Mouse (Mus musculus) midbrain, embryonic 13.5 days (tissue): ENCODE results near the gene Flt3l. TPM values are rescaled to one million over a fixed set of nuclear protein-coding genes. Genes with fewer than 3 reads are reported as not detected.
"Not testable (repeated sequence)": the region's sequence is repeated elsewhere in the genome, so short reads cannot be mapped to it uniquely, and the experiment has no call there.

Experiments used
- ATAC-seq: fragments of 200-750 bp; cut with Nextera tagmentation; 2 replicates; pipeline ENCODE4 v1.8.0; 2017; ENCODE audit warnings: mild to moderate bottlenecking, moderate TSS enrichment, moderate library complexity
- H3K27ac ChIP-seq: fragments of 300-500 bp; sonication (generic); 2 replicates; pipeline ENCODE4 v1.5.1; 2015; ENCODE audit warnings: inconsistent platforms, mild to moderate bottlenecking, moderate library complexity
- H3K27me3 ChIP-seq: fragments of 300-500 bp; sonication (generic); 2 replicates; pipeline ENCODE4 v1.6.1; 2015; ENCODE audit warnings: mild to moderate bottlenecking, inconsistent platforms
- H3K36me3 ChIP-seq: fragments of 300-500 bp; sonication (generic); 2 replicates; pipeline ENCODE4 v1.6.1; 2015; ENCODE audit warnings: mild to moderate bottlenecking, inconsistent platforms
- H3K4me1 ChIP-seq: fragments of 300-500 bp; sonication (generic); replicated peaks from 2 replicates; pipeline ENCODE4 v1.6.1; 2015; ENCODE audit warnings: inconsistent platforms
- H3K4me2 ChIP-seq: fragments of 300-500 bp; sonication (generic); replicated peaks from 2 replicates; pipeline ENCODE4 v1.6.1; 2015; ENCODE audit warnings: moderate library complexity, mild to moderate bottlenecking, inconsistent platforms
- H3K4me3 ChIP-seq: fragments of 300-500 bp; sonication (generic); replicated peaks from 2 replicates; pipeline ENCODE4 v1.5.1; 2015; ENCODE audit warnings: mild to moderate bottlenecking, inconsistent platforms
- H3K9ac ChIP-seq: fragments of 300-500 bp; sonication (generic); replicated peaks from 2 replicates; pipeline ENCODE4 v1.6.1; 2015; ENCODE audit warnings: mild to moderate bottlenecking, inconsistent platforms
- H3K9me3 ChIP-seq: fragments of 300-500 bp; sonication (generic); 2 replicates; pipeline ENCODE4 v1.6.1; 2016; ENCODE audit warnings: mild to moderate bottlenecking, inconsistent platforms
- whole genome bisulfite sequencing: fragments of 180-500 bp; shearing (Covaris S2); methylation state at CpG from one replicate; pipeline ENCODE4 v1.1.7; 2015; 5-methylcytosine and 5-hydroxymethylcytosine counted together
- polyA plus RNA-seq: library from polyadenylated mRNA; unstranded; fragments of >200 nt; fragmentation: Nextera tagmentation; extraction: Ambion mirVana; gene quantifications from 2 replicates; pipeline ENCODE4 v1.2.1, GENCODE M21; 2015

The Flt3l gene
- polyA plus RNA-seq, 1 experiment from 2014 or later, result 1.3 TPM

DNA sequence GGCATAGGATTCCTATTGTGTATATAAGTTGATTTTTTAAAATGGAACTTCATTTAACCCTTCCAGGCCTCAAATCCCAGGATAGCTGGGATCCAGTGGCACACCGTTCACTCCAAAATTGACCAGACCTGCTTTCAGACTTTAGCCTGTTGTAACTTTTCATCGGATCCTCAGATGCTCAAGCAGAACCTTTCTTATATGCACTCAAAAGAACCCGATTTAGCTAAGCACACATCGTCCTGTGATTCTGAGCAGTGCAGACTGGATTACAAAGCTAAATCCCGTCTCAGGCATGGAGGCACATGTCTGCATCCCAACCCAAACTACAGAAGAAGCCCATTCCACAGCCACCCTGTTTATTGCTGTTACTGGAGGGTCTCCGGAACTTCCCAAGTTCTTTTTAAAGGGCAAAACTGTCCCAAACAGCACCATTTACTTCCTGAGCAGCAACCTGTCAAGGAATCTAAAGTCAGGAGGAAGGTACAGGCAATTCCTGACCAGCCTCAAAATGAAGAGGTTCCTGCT lies 8.5 kb downstream of the Flt3l start:
- H3K4me1 ChIP-seq, result peaks cover 48% of the 10 kb centered on the region
- H3K27ac ChIP-seq, result peak overlapping the region; percentile 83
- under 1% methylated on average over 6 of the region's 6 CpGs for WGBS
- no peaks in the 10 kb centered on the region for H3K9me3 ChIP-seq
- H3K36me3 ChIP-seq, result peaks cover 31% of the 10 kb centered on the region
- H3K4me3 ChIP-seq, result peak overlapping the region; percentile 65
- ATAC-seq, result no peak
- H3K9ac ChIP-seq, result peak overlapping the region; percentile 97
- H3K27me3 ChIP-seq, result no peaks in the 10 kb centered on the region
- H3K4me2 ChIP-seq, result peak overlapping the region; percentile 75

GRCm38 (mm10) chr7:45126844-45127699 lies 9.2 kb downstream of the Flt3l start:
- ATAC-seq, result no peak
- WGBS, result 49% methylated on average over 21 of the region's 21 CpGs
- H3K9ac ChIP-seq, result peak overlapping the region; percentile 97
- H3K27me3 ChIP-seq, result no peaks in the 10 kb centered on the region
- H3K36me3 ChIP-seq, result peaks cover 37% of the 10 kb centered on the region
- peak overlapping the region; percentile 83 for H3K27ac ChIP-seq
- peak overlapping the region; percentile 75 for H3K4me2 ChIP-seq
- peaks cover 54% of the 10 kb centered on the region for H3K4me1 ChIP-seq
- no peaks in the 10 kb centered on the region for H3K9me3 ChIP-seq
- peak overlapping the region; percentile 65 for H3K4me3 ChIP-seq

GRCm38 (mm10) chr7:45126147-45126843 lies 9.9 kb downstream of the Flt3l start:
- peak overlapping the region; percentile 65 for H3K4me3 ChIP-seq
- peak overlapping the region; percentile 97 for H3K9ac ChIP-seq
- 79% methylated on average over 17 of the region's 17 CpGs for WGBS
- peak overlapping the region; percentile 83 for H3K27ac ChIP-seq
- H3K4me1 ChIP-seq, result peaks cover 62% of the 10 kb centered on the region
- H3K27me3 ChIP-seq, result no peaks in the 10 kb centered on the region
- ATAC-seq, result no peak
- H3K36me3 ChIP-seq, result peaks cover 45% of the 10 kb centered on the region
- peak overlapping the region; percentile 75 for H3K4me2 ChIP-seq
- no peaks in the 10 kb centered on the region for H3K9me3 ChIP-seq

DNA sequence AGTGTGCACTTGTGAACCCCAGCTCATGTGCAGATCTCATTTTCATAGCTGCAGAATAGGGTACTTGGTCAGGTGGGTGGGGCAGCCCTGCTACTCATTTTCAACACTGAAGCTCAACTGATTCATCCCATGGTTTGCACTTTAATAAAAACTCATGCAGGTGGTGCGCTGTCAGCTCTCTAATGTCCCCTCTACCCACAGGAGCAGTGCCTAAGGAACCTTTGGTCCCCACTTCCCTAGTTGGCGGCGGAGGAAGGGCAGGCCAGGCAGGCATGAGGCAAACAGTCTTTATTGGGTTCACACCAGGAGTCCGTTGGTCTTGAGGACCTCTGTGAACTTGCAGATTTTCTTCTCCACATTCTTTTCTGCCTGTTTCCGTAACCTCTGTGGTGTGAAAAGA lies 10.6 kb downstream of the Flt3l start:
- Histone ChIP-seq H3K27ac (peak overlapping the region; percentile 89), H3K4me3 (peak overlapping the region; percentile 11), H3K4me2 (0 out of 2 replicates have a peak overlapping the region, but pooled peaks have one; percentile 55), H3K4me1 (peaks cover 64% of the 10 kb centered on the region), H3K36me3 (peaks cover 52% of the 10 kb centered on the region), H3K9ac (peak overlapping the region; percentile 60; the same call in 1 of the 2 replicates)
- ATAC-seq, H3K27me3 ChIP-seq, H3K9me3 ChIP-seq: not testable (repeated sequence)
- WGBS, result 59% methylated on average over 5 of the region's 5 CpGs

- Histone ChIP-seq H3K27ac (peak overlapping the region; percentile 89), H3K9me3 (no peaks in the 10 kb centered on the region), H3K4me2 (peak overlapping the region; percentile 55), H3K27me3 (no peaks in the 10 kb centered on the region), H3K4me3 (peak overlapping the region; percentile 11), H3K4me1 (peaks cover 64% of the 10 kb centered on the region), H3K36me3 (peaks cover 56% of the 10 kb centered on the region), H3K9ac (peak overlapping the region; percentile 60)
- no peak for ATAC-seq
- 28% methylated on average over 7 of the region's 7 CpGs for WGBS
Observed at GRCm38 (mm10) chr7:45125144-45125600, 11.1 kb downstream of the Flt3l start.

DNA sequence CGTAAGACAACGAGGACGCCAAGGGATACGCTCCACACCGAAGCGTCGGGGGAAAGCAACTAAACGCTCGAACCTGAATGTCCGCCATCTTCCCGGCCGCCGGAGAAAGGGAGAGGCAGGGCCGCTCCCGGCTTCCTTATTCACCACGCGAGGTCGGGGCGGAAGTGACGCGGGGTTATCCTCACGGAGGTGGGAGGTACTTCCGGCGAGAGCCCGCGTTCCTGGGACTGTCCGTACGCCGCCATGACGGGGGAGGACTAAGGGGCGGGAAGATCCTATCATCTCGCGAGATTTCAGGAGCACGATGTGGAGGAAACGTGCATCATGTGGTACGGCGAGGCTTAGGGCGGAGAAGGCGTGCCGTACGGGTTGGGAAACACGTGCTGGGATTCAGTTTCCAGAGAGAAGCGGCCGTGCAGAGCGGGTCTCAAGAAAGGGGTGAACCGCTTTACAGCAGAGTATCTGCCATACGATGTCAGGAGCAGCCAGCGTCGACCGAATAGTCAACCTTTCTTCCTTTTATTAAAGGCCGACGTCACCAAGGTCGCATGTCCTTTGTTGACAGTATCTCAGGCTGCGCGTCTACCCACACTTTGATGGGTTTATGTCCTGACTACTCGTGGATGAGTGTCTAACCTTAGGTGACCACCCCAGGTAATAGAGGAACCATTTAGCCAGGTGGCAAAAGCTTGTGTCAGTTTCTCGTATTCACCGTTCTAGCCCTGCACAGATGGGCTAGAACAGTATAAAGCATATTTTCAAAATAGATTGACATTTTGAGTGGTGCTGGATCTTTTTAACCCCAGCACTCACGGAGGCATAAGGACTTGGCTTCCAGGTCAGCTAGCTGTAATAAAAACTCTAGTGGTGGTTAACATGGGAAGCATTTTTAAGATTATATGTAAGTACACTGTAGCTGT lies 11.7 kb downstream of the Flt3l start, which contains the start of gene Rps11:
TSS of gene Rps11 (minus strand) at position 216 of the 920 bp plus-strand sequence.
- ATAC-seq, result peak; percentile 88
- WGBS, result under 1% methylated on average over 59 of the region's 59 CpGs
- Histone ChIP-seq H3K4me2 (peak within 1 kb of the TSS; percentile 83), H3K4me1 (peaks cover 58% of the 10 kb centered on the region), H3K27ac (peak within 1 kb of the TSS; percentile 89), H3K9me3 (no peaks in the 10 kb centered on the region), H3K27me3 (no peaks in the 10 kb centered on the region), H3K36me3 (peaks cover 63% of the 10 kb centered on the region), H3K9ac (peak within 1 kb of the TSS; percentile 96), H3K4me3 (peak within 1 kb of the TSS; percentile 89)

- H3K4me3 ChIP-seq, result peak overlapping the region; percentile 89
- H3K4me2 ChIP-seq, result peak overlapping the region; percentile 83
- 26% methylated on average over 12 of the region's 12 CpGs for WGBS
- no peak for ATAC-seq
- peaks cover 73% of the 10 kb centered on the region for H3K36me3 ChIP-seq
- H3K27me3 ChIP-seq, result no peaks in the 10 kb centered on the region
- H3K9me3 ChIP-seq, result no peaks in the 10 kb centered on the region
- H3K4me1 ChIP-seq, result peaks cover 56% of the 10 kb centered on the region
- H3K9ac ChIP-seq, result peak overlapping the region; percentile 96
- peak overlapping the region; percentile 21 for H3K27ac ChIP-seq
Observed at GRCm38 (mm10) chr7:45123186-45123570, 13.1 kb downstream of the Flt3l start.

DNA sequence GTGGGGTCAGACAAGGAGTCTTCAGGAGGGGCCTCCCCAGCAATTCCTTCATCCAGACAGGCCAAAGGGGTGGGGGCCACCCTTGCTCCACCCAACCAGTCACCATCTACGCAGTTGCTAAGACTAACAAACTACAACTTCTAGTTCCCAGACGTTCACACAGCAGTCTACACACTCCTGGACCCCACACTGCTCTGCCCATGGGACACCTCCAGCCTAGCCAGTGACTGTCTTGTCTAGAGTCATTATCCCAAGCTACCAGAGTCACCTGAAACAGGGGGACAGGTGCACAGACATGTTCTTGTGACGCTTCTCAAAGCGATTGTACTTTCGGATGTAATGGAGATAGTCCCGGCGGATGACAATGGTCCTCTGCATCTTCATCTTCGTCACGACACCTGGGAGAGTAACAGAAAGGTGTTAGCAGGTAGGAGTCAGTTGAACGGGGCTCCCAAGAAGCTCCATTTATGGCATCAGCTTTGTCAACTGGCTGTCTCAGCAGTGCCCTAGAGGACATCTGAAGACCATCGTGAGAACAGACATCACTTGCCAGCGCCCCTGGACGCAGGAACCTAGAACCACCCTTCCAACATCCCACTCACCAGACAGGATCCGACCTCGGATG lies 13.6 kb downstream of the Flt3l start:
- H3K27ac ChIP-seq, result peak overlapping the region; percentile 21; the same call in 1 of the 2 replicates
- H3K4me3 ChIP-seq, result peak overlapping the region; percentile 89
- peaks cover 54% of the 10 kb centered on the region for H3K4me1 ChIP-seq
- 85% methylated on average over 15 of the region's 15 CpGs for WGBS
- H3K27me3 ChIP-seq, result no peaks in the 10 kb centered on the region
- ATAC-seq, result no peak
- peak overlapping the region; percentile 83 for H3K4me2 ChIP-seq
- peak overlapping the region; percentile 96 for H3K9ac ChIP-seq
- peaks cover 78% of the 10 kb centered on the region for H3K36me3 ChIP-seq
- no peaks in the 10 kb centered on the region for H3K9me3 ChIP-seq

DNA sequence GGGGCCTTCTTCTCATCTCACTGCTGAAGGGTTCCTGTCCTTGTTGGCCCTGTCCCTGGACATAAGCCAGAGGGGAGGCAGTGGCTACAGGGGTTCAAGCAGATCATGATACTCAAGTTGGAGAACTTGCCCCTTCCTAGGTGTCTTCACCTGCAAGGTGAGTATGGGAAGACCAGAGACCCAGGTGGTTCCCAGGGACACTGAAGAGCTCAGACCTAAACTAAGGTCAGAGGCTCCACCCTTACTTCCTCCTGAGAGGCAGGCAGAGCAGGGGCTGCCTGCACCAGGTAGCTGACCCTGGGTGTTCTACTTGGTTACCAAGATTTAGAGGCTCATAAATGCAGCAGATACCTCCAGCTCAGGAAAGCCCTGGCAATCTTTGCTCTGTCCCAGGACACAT lies 14.3 kb downstream of the Flt3l start:
- Histone ChIP-seq H3K27me3 (no peaks in the 10 kb centered on the region), H3K4me2 (no peak overlapping the region), H3K9ac (peak overlapping the region; percentile 49), H3K27ac (no peak overlapping the region), H3K36me3 (peaks cover 79% of the 10 kb centered on the region), H3K4me1 (peaks cover 47% of the 10 kb centered on the region), H3K9me3 (no peaks in the 10 kb centered on the region), H3K4me3 (no peak overlapping the region)
- no peak for ATAC-seq

- no peak overlapping the region for H3K27ac ChIP-seq
- no peak overlapping the region for H3K4me2 ChIP-seq
- H3K27me3 ChIP-seq, result no peaks in the 10 kb centered on the region
- H3K4me3 ChIP-seq, result no peak overlapping the region
- H3K9ac ChIP-seq, result peak overlapping the region; percentile 49
- H3K9me3 ChIP-seq, result no peaks in the 10 kb centered on the region
- peaks cover 41% of the 10 kb centered on the region for H3K4me1 ChIP-seq
- ATAC-seq, result no peak
- 82% methylated on average over 8 of the region's 8 CpGs for WGBS
- peaks cover 73% of the 10 kb centered on the region for H3K36me3 ChIP-seq
Observed at GRCm38 (mm10) chr7:45121404-45121803, 14.8 kb downstream of the Flt3l start.
